Mouse (Mus musculus): Measurements from ENCODE around the gene Plek.

Plek gene

DNA sequence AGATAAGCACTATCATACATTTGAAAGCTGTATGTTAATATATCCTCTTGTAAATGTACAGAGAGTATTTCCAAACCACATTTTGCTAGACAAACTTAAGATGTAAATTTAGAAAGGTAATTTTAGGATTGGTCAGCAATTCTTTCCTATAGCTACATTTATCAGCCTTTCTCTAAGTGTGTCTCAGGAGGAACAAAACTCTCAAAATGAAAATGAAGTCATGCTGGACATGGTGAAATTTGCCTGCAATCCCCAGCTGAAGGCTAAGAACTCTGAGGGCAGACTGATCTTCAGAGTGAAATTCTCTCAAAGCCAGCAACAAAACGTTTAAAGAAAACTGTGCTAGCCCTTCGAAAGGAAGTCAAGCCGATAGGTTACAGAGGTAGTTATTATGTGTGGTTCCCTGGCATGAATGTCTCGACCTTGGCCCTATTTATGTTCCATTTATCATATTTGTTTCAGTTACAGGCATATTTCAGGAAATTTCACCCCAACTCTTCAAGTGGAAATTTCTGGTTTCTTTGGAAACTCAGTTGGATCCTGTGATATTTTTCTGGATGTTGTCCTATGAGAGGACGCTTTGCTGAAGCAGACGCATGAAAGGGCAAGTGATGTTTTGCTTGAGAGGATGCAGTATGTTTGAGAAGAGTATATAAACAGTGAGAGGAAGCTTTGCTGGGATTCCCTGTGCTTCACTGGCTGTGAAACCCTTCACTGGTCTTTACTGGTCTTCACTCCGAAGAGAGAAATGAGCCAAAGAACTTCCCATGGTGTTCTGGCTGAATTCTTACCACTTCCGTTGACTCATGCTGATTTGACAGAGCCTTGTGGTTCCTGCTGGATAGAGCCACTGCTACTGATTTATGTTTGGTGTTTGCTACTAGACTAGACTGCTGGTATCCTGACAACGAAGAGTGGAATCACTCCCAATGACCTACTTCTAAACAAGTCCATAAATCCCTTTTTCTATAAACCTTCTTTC is 51.5 kb downstream of the Plek start:
- no peak for DNase-seq (ENCODE audit: low spot score in 2 of 2)

DNA sequence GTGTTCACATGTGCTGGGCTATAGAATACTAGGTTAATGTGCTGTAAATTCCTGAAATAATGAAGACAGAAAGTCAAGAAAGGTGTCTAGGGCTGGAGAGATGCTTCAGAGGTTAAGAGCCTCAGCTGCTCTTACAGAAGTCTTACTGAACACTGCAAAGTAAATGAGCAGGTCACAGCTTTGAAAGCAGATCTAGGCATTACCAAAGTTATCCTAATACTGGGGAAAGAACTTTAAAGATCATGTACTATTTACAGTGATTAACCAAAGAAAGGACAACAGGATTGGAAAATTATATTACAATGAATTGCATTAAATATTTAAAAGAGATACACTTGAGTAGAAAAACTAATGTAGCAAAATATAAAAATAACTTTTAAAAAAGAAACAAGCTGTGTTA is 52.2 kb downstream of the Plek start:
- no peak for DNase-seq (ENCODE audit: low spot score in 2 of 2)

DNA sequence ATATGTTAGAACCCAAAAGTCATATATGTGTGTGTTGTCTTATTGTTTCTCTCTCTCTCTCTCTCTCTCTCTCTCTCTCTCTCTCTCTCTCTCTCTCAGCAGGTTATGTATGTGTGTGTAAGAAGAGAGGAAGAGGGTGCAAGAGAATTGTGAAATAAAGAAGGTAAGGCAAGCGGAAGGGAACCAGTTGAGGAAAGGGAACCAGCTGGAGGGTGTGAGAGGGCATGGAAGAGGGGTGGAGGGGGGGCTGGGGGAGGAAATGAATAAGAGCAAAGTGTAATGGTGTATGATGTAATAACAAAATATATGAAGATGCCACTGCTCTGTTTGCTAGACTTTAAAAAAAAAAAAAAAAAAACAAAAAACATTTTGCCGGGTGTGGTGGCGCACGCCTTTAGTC is 52.8 kb downstream of the Plek start:
- DNase-seq (ENCODE audit: low spot score in 2 of 2), result no peak

DNA sequence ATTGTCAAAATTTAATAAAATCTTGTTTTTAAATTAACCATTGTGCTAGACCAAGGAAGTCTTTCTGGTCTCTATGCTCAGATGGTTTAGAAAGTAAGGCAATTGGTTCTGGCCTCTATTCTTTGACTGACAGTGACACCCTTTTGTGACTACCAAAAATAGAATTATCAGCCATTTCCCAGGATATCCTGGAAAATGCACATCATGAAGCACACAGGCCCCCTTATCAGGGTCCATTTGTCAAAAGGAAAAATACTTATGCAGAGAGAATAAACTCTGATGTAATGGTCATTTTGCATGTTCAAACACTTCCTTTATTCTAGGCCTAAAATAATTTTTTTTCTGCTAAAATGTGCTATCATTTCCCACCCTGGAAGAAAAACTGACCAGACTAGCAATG is 54.7 kb downstream of the Plek start:
- DNase-seq (ENCODE audit: low spot score in 2 of 2), result no peak

DNA sequence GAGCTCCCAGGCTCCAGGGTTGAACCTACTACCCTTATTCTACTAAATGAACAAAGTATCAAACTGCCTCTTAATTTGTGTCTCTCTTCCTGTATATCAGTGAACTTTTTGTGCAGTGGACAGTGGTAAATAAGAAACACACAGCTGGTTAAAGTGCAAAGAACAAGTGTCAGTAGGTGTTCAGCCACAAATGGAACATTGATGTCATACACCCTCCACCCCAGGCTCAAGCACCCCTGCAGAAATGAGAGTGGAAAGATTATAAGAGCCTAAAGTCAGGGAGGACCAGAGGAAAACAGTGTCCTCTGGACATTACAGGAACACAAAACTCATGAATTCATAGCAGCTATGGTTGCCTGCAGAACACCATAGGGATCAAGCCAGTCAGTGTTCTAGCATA is 55.4 kb downstream of the Plek start:
- DNase-seq (ENCODE audit: low spot score in 2 of 2), result no peak

DNA sequence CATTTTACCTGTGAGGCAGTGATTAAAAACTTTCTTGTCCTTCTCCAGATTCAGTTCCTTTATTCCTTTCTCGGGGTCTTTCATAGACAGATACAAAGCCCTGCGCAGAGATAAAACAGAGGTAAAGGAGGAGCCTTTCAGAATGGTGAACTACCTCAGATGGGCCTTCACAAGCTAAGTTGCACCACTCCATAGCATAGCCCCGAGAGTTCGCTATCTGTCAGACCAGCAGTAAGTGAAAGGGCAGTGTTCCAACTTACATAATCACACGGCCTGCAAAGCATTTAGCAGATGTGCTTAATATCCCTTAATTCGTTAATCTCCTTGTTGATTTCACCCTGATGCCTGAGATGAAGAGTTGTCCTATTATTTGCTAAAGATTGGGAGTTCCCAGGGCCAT is 59.3 kb downstream of the Plek start:
- no peak for DNase-seq (ENCODE audit: low spot score in 2 of 2)

DNA sequence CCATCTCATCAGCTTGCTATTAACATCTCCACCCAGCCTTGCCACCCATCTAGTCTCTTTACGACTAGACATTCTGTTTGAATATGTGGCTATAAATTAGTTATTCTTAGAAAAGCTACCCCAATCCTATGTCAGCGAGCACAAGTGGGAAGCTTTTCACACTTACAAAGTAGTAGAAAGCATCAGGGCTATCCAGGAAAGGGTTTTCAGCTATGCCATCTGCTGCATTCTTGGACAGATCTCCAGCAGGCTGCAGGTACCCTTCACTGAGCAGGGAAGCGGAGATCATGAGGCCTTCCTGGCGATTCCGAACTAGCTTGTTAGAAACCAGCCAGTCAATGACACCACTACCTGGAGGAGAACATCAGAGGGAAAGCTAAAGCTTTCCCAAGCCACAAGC is 62.3 kb downstream of the Plek start:
- DNase-seq (ENCODE audit: low spot score in 2 of 2), result no peak

DNA sequence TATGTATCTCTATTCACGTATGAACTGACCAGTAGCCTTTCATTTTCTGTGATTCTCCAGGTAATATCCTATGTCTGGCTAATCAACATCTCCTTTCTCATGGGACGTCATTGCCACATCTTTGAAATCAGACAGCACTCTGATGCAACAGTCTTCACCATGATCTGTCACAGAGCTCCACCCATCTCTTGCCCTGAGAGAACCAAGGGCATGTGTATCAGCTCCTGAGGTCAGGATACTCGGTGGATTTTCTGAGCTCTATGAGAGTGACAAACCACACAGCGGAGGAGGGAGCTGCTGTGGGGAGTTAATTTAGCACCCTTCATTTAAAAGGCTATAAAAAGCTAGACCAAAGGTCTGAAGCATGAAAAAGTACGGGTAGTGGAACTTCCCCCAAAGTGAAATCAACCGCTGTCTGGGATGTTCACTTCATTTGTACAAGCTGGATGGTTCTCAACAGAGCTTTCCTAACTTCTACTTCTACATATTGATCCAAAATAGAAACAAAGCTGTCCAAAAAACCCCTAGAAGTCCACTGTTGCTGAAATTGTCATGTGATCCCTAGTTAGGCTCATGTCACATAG is 64.3 kb downstream of the Plek start:
- no peak for DNase-seq (ENCODE audit: low spot score in 2 of 2)

DNA sequence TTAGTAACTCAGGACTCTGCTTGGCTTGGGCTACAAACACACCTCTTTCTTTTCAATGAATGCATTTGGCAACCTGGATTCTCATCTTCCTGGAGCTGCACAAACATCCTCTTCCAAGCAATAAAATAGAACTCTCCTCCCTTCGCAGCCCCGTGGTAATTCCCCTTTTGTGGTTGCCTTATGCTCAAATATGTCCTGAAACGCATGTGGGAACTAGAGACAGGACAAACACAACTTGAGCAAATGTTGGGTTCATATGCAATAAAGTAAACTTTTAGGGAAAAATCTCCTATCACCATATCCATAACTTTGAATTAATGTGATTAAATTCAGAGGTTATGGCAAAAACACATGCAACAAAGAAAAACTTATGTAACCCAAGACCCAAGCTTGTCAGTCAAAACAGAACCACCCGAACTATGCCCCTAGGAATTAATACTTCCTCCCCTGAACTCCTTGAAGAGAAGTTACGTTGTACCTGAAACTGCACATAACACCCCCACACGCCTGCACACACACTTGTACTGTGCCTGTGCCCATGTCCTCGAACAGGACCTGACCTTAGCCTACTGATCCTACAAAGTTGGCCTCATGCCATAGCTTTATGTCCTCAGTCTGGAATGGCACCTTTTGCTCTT is 65.5 kb downstream of the Plek start:
- DNase-seq (ENCODE audit: low spot score in 2 of 2), result no peak

DNA sequence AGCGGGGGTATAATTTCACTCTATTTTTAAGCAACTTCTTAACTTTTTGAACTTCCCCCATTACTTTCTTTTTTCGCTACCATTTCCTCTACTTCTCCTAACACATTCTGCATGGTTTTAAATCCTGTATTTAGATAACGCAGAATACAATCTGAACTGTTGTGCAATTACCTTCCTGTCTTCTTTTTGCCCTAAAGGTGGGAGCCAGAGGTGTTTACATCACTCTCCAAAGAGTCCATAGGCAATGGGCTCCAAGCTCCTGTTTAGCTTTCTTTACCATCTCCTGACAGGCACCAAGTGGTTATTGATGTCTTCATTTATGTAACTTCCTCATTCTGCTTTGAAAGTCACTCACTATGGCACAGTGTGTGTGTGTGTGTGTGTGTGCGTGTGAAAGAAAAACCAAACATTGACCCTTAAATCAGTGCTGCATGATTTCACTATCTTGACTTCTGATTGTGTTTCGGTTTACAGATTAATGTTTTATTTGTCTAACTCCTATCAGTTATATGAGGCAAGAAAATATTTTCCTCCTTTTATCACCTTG is 73.9 kb downstream of the Plek start:
- no peak for DNase-seq (ENCODE audit: low spot score in 2 of 2)

DNA sequence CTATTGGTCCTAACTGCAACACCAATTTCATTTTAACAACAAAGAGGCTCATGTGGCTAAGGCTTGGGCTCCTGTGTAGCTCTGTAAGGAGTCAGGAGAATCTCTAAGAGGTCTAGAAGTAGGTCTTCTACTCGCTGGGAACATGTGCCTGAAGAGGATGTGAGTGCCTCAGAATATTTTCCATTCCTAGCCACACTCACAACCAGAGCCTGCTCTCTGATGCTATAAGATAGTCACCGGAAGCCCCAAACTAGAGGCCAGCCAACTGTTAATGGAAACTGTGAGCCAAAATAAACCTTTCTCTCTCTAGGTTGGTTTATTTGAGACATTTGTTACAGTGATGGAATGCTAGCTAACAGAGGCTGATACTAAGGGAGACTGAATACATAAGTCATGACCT is 74.6 kb downstream of the Plek start:
- no peak for DNase-seq (ENCODE audit: low spot score in 2 of 2)

DNA sequence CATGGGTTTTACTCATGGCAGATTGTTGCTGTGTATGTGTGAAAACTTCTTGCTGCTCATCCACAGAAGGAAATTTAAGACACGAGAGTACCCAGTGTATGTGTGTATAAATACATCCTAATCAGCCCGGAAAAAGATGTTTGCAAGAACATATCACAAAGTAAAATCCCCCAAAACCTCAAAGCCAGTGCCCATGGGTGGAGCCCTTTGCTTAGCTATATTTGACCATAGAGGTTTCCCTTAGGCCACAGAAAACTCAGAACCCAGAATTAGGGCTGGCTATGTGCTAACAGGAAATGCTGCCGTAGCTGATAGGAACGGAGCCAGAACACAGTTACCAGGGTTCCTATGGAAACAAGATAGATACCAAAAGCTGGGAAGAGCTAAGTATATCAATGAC is 75.2 kb downstream of the Plek start:
- no peak for DNase-seq (ENCODE audit: low spot score in 2 of 2)

DNA sequence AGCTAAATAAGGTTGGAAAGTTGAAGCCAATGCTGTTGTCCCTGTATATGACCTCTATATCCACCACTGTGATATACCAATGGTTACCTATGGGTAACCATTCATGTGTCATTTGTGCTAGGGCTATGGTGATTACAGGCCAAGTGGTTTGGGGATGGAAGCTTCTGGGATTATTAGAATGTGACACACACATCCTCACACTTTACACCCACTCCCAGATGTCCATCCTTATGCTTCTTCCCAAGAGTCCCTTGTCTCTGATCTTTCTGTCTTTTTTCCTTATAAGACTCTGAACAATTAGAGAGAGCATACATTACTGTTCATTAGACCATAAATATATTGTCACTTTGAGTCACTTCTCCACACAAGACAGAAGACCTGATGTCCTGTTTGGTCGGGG is 79.1 kb downstream of the Plek start:
- DNase-seq (ENCODE audit: low spot score in 2 of 2), result no peak

DNA sequence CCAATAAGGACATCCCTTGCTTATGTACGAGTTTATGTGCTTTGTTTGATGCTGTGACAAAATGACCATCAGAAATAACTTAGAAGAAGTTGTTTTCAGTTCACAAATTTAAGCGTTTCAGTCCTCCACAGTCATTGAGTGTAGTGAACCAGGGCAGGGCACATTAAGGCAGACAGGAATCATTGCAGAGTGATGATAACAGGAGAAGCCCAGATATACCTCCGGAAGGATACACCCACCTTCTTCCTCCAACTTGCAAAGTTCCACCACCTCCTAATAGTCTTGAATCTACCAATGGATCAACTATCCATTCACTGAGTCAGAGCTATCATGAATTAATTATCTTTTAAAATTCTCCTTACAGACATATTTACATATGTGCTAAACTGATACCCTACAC is 80.2 kb downstream of the Plek start:
- DNase-seq (ENCODE audit: low spot score in 2 of 2), result no peak

DNA sequence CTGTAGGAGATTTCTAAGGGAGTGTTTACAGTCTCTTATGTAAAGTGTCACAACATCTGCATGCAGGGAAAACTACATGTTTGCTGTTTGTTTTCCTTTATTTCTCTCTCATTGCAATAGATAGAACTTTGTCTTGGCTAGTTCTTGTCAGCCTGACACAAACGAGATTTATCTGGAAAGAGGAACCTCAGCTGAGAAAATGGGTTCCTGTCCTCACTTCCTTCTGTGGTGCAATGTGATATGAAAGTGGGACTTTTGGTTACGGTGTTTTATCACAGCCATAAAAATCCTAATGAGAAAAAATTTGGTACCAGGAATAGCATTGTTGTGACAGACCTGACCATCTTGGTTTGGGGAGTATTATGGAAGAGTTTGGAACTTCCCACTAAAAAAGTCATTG is 82.5 kb downstream of the Plek start:
- no peak for DNase-seq (ENCODE audit: low spot score in 2 of 2)

DNA sequence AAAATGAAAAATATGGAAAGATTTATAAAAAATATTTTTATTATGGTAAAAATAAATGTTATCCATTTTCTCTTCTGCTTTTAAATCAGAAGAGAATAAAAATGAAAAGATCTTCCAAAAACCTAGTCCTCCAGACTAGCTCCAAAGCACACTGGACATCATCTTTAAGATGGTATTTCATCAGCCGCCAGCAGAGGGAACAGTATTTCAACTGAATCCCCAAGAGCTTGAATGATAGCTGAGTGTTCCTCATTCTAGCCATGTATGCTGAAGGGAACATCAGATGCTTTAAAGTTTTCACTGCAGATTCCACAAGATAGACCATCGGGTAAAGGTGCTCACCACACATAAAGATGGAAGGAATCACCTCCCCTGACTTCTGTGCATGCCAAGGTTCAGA is 84.4 kb downstream of the Plek start:
- DNase-seq (ENCODE audit: low spot score in 2 of 2), result peak in 1 of 2 experiments; percentile 25

DNA sequence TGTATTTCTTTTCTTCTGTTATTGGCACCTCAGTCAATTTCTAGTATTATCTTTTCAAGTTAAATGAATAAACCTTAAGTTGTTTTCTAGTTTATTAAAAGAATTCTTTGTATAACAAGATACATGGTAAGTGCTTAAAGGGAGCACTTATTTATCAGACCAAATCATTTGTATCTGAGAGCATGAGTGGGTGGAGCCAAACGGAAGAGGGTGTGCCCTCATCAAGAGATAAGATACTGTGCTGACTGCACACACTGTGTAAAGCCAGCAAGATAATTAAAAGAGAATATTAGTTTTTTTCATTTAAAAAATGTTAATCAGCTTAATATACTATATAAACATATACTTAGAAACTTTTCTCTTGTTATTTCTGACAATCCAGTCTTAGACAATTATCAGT is 93.7 kb downstream of the Plek start:
- no peak for DNase-seq (ENCODE audit: low spot score in 2 of 2)

DNA sequence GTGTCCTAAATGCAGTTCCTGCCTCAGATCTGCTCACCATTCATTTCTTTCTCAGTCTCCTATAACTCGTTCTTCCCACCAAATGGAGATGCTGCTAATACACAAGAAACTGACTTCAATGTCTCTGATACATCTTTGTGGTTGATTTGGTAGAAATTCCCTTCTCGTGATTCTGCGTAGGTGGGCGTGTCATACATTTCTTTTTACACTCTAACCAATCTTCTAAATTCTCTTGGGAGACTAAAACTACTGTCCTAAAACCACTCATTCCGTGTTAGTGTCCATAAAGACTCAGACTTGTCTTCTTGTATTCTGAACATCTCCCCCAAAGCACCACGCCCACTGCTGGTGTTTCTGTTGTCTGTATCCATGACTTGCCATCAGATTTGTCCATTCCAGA is 95.2 kb downstream of the Plek start:
- DNase-seq (ENCODE audit: low spot score in 2 of 2), result no peak

DNA sequence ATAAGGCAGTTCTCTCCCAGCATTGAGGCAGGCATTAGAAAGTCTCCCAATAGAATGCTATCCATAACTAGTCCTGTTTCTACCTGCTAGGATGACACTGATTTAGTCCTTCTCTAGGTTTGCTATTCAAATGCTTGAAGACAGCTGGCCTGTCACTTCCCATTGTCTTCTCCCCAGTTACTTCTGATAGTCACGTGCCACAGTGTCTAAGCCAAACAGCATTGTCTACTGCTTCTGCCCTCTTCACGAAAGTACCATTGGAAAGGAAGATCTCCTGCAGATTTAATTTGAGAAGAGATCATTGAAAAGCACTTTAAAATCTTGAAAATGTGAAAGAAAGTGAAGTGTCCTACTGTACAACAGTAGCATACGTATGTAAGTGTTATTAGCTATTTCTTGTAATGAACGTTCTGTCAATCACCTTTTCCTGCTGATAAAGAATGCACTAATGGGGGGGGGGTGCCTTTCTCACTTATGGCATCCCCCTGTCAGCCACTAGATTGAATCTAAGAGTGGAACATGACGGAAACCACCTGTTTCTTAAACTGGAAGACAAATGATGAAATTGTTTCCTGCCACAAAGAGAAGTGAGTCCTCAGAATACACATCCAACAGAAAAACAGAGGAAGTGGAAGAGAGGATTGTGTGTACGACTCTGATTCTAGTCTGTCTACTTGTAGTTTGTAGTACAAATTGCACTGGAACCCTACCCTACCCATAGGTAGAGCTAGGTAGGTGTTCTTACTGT is 95.9 kb downstream of the Plek start:
- DNase-seq (ENCODE audit: low spot score in 2 of 2), result no peak

DNA sequence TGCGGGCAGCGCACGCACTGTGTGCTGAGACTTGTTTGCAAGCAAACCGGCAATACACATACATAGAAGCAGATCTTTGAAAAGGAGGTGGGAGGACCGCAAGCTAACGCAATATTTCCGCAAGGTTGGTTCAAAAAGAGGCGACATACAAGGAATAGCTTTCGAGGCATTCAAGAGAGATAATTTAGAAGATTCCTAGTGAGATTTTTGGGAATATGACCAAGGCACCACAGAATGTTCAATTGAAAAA is 100.5 kb downstream of the Plek start:
- no peak for DNase-seq (ENCODE audit: low spot score in 2 of 2)

DNA sequence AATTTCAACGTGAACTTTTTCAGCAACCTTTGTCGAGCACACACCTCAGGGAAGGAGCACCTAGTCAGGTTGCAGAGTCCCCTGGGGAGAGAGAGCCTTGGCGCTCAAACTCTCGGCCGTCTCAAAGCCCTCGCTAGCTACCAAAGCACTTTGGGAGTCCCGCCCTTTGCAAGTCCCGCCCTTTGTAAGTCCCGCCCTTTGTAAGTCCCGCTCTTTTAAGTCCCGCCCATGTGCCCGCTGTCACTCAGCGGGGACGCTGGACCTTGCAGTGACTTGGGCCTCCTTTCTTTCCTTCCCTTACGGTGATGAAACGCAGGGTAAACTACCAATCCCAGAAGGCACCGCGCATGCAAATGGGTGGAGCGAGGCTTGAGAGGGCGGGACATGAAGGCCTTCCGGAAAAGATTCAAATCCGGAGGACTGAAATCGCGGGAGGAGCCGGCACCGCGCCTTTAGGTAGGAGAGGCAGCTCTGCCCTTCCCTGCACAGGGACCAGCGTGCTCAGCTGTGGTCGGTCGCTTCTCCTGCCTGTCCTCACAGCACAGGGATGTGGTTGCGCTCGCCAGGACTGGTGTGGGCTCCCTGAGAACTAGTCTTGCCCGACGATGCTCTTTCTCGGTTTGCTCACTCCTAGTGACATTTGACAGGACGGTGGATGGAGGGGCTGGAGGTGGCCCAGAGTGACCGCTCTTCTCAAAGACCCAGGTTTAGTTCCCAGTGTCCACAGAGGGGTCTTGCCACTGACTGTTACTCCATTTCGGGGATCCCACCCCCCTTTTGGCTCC is 101.0 kb downstream of the Plek start, which contains the start of gene Fbxo48:
Fbxo48 (plus strand) TSS at position 400 of the 785 bp plus-strand sequence.
- DNase-seq (ENCODE audit: low spot score in 2 of 2), result peak; percentile 93 to 95

Data from frontal cortex, postnatal 10 days (tissue).